Comparison of ENCODE assay signal across 16 mouse cellular contexts in the genomic region with DNA sequence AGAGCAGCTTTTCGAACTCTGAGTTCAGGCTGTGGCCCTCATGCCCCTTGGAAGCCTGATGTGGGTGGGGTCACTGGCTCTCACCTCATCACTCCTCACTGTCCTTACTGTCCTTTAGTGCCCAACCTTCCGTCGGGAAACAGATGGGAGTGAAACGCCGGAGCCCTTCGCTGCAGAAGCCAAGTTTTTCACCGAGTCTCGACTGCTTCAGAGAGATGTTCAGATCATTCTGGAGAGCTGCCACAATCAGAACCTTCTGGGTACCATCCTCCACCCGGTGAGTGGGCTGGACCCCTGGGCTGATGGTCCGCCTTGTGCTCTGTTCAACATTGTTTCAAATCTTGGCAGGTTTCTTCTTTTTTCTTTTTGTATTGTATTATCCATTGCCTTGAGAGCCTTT.
"Had no signal": no experiment of that assay in that cellular context is flagged by ENCODE, and none has a peak within 500 bp of the region (broad histone marks: within the 10 kb centered on the region; RNA-seq: fewer than 3 reads in every experiment).

No protein-coding gene starts in this region.

- DNase-seq: heart, postnatal 10 days; heart, postnatal 14 days; heart, postnatal 36 days; heart, postnatal 4 days; kidney, adult 11 months; kidney, adult 18-20 months; kidney, adult 2 months; kidney, adult 8-10 months; kidney, adult 9 months; kidney, postnatal 10 days; kidney, postnatal 14 days; kidney, postnatal 25 days; kidney, postnatal 36 days; kidney, postnatal 4 days; layer of hippocampus, adult 9-11 months; layer of hippocampus, postnatal 36 days had no signal
